Mouse (Mus musculus) liver, embryonic 14.5 days (tissue): ENCODE measurements around the gene Mrpl21. TPM values are rescaled to one million over a fixed set of nuclear protein-coding genes. Genes with fewer than 3 reads are reported as not detected.
A peak's percentile ranks its signal among the peaks of the same experiment; 100 is the strongest.

Source experiments
- ATAC-seq: fragments of 200-750 bp; cut with Nextera tagmentation; 2 replicates; pipeline ENCODE4 v1.8.0; 2017; ENCODE audit warnings: moderate number of reproducible peaks, mild to moderate bottlenecking, moderate library complexity; ENCODE audit not compliant: insufficient read depth
- DNase-seq, 3 experiments: peaks; one replicate each; pipeline ENCODE4 v3.0.0-alpha.2; 2012 to 2013; ENCODE audit warnings: low read depth in 3 of 3, low spot score in 3 of 3
- H3K27ac ChIP-seq: fragments of 300-500 bp; sonication (generic); 2 replicates; pipeline ENCODE4 v1.5.1; 2014; ENCODE audit warnings: moderate library complexity, mild to moderate bottlenecking, control low read depth, inconsistent platforms
- H3K27me3 ChIP-seq: fragments of 300-500 bp; sonication (generic); 2 replicates; pipeline ENCODE4 v1.6.1; 2014; ENCODE audit warnings: mild to moderate bottlenecking, low read length, moderate library complexity; ENCODE audit not compliant: control insufficient read depth, insufficient read depth
- H3K36me3 ChIP-seq: fragments of 300-500 bp; sonication (generic); replicated peaks from 2 replicates; pipeline ENCODE4 v1.6.1; 2014; ENCODE audit warnings: low read depth; ENCODE audit not compliant: control insufficient read depth, insufficient read depth
- H3K4me1 ChIP-seq, 2 experiments: fragments of 200-500 bp in 1 of 2; fragments of 300-500 bp in 1 of 2; sonication (generic) in 1 of 2; replicated peaks; 2 replicates each; pipeline ENCODE4 v1.6.1; 2012 to 2014; ENCODE audit warnings: antibody characterized with exemption in 1 of 2, inconsistent platforms in 1 of 2, low read length in 1 of 2; ENCODE audit not compliant: control insufficient read depth in 2 of 2, insufficient read depth in 2 of 2
- H3K4me2 ChIP-seq: fragments of 300-500 bp; sonication (generic); 2 replicates; pipeline ENCODE4 v1.6.1; 2014; ENCODE audit warnings: low read depth, mild to moderate bottlenecking, control low read depth, moderate library complexity
- H3K4me3 ChIP-seq, 2 experiments: fragments of 200-500 bp in 1 of 2; fragments of 300-500 bp in 1 of 2; sonication (generic) in 1 of 2; 2 replicates each; pipeline ENCODE4 v1.5.1; 2012 to 2014; ENCODE audit warnings: low read depth in 2 of 2, low read length in 2 of 2, mild to moderate bottlenecking in 2 of 2, control low read depth in 1 of 2, inconsistent platforms in 1 of 2, moderate library complexity in 1 of 2; ENCODE audit not compliant: insufficient read depth in 1 of 2
- H3K9ac ChIP-seq: fragments of 300-500 bp; sonication (generic); replicated peaks from 2 replicates; pipeline ENCODE4 v1.6.1; 2014; ENCODE audit warnings: mild to moderate bottlenecking, control low read depth, moderate library complexity
- H3K9me3 ChIP-seq: fragments of 300-500 bp; sonication (generic); 2 replicates; pipeline ENCODE4 v1.6.1; 2016; ENCODE audit warnings: low read length, mixed read lengths; ENCODE audit not compliant: control insufficient read depth
- CTCF ChIP-seq: IDR thresholded peaks from 2 replicates; pipeline ENCODE4 v1.5.1; 2016; ENCODE audit warnings: antibody characterized with exemption, low read depth, control low read depth
- EP300 ChIP-seq: IDR thresholded peaks from 2 replicates; pipeline ENCODE4 v1.6.1; 2016; ENCODE audit warnings: antibody characterized with exemption, low read depth
- WGBS: fragments of 180-500 bp; shearing (Covaris S2); extraction: QIAGEN DNeasy Blood & Tissue Kit; methylation state at CpG from one replicate; pipeline ENCODE4 v1.1.7; 2014; ENCODE audit not compliant: insufficient replicate concordance; 5-methylcytosine and 5-hydroxymethylcytosine counted together
- polyA plus RNA-seq, 2 experiments: library from polyadenylated mRNA; depleted of rRNA in 1 of 2; stranded (reverse) in 1 of 2; unstranded in 1 of 2; fragments of >200 nt; fragmentation: Nextera tagmentation in 1 of 2; extraction: Ambion mirVana in 1 of 2; gene quantifications; 2 replicates each; pipeline versions ENCODE4 v1.2.1 to v1.2.3; 2012 to 2014

Gene Mrpl21
- polyA plus RNA-seq, 2 experiments: 36.2 to 67.9 TPM

DNA sequence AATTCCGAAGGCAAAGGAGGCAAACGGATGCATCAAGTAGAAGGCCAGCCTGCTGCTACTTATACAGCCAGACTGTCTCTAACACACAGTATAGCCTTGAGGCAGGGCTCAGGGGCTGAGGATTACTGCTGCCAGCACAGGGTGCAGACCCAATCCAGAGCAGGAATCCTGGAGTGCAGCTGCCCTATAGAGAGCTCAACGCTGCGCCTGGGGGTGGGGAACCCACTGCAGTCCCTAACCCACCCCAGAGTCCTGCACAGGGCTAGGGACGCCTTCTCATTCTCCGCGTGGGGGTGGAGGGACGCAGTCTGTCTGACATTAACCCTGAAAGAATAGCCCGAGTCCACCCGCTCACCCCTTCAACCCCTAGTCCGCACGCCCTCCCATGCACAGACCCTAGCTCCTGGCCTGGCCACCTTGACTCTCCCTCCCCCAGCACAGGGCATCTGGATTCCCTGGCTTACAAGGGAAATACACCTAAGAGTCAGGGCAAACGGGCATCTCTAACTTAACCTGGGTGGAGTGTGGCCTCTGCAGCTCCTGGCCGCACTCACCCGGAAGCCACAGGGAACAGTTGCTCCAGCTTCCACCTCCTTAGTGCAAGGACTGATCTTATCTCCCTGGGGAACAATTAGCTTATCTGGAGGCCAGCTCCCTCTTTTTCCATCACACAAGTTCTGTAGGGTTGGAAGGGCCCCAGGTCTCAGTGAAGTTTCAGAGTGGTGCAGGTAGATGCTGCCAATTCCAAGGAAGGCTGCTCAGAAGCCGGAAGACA, 24.7 kb downstream of the Mrpl21 start:
- ATAC-seq: no peak

GRCm38 (mm10) chr19:3319341-3319740, 36.6 kb downstream of the Mrpl21 start:
- Histone ChIP-seq H3K27me3 (no peaks in the 10 kb centered on the region), H3K9ac (no peak overlapping the region), H3K36me3 (no peaks in the 10 kb centered on the region), H3K4me3 (no peak overlapping the region), H3K4me2 (no peak overlapping the region), H3K9me3 (no peaks in the 10 kb centered on the region), H3K27ac (no peak overlapping the region), H3K4me1 (peaks cover 3 to 22% of the 10 kb centered on the region in 2 experiments; a peak in 3 of 4 replicates)
- no peak for TF ChIP-seq EP300
- no peak for TF ChIP-seq CTCF
- DNase-seq (no peak), ATAC-seq (no peak)
- 76% methylated on average over 2 of the region's 2 CpGs for WGBS

More for the DNA sequence above, 24.7 kb downstream of the Mrpl21 start:
- H3K27me3 ChIP-seq: no peaks in the 10 kb centered on the region
- no peak overlapping the region for H3K4me2 ChIP-seq
- no peak for DNase-seq
- H3K4me3 ChIP-seq: no peak overlapping the region
- no peak for TF ChIP-seq CTCF
- TF ChIP-seq EP300: no peak
- 59% methylated on average over 16 of the region's 16 CpGs for WGBS
- no peaks in the 10 kb centered on the region for H3K36me3 ChIP-seq
- no peak overlapping the region for H3K27ac ChIP-seq
- no peak overlapping the region for H3K9ac ChIP-seq
- no peaks in the 10 kb centered on the region for H3K9me3 ChIP-seq
- H3K4me1 ChIP-seq: no peaks in the 10 kb centered on the region

GRCm38 (mm10) chr19:3320086-3320485, 37.4 kb downstream of the Mrpl21 start:
- DNase-seq (no peak), ATAC-seq (no peak)
- Histone ChIP-seq H3K27me3 (no peaks in the 10 kb centered on the region), H3K4me2 (0 out of 2 replicates have a peak overlapping the region, but pooled peaks have one; percentile 13), H3K9me3 (no peaks in the 10 kb centered on the region), H3K9ac (no peak overlapping the region), H3K4me3 (no peak overlapping the region), H3K4me1 (peaks cover 9 to 27% of the 10 kb centered on the region in 2 experiments), H3K36me3 (no peaks in the 10 kb centered on the region), H3K27ac (no peak overlapping the region)
- TF ChIP-seq CTCF (no peak), EP300 (no peak)
- WGBS: 56% methylated on average over 7 of the region's 7 CpGs

DNA sequence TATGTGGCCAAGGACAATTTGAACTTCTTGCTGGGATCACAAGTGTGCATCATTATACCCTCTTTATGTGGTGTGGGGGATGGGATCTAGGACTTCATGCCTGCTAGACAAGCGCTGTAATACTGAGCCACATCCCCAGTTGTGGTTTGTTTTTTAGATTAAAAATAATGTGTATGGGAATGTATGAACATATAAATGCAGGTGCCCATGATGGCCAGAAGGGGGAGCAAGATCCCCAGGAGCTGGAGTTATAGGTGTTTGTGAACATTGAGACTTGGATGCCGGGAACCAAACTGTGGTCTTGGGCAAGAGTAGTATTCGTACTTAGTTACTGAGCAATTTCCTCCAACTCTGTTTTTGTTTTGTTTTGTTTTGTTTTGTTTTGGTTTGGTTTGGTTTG, 38.1 kb downstream of the Mrpl21 start:
- DNase-seq (no peak), ATAC-seq (no peak)
- H3K36me3 ChIP-seq: no peaks in the 10 kb centered on the region
- H3K4me2 ChIP-seq: no peak overlapping the region
- no peak overlapping the region for H3K9ac ChIP-seq
- no peak for TF ChIP-seq EP300
- peak; percentile 74 for TF ChIP-seq CTCF
- H3K27ac ChIP-seq: no peak overlapping the region
- H3K9me3 ChIP-seq: no peaks in the 10 kb centered on the region
- no peak overlapping the region for H3K4me3 ChIP-seq
- 63% methylated on average over 3 of the region's 3 CpGs for WGBS
- H3K27me3 ChIP-seq: no peaks in the 10 kb centered on the region
- H3K4me1 ChIP-seq: peaks cover 11 to 30% of the 10 kb centered on the region in 2 experiments

- Histone ChIP-seq H3K4me1 (peaks cover 16 to 38% of the 10 kb centered on the region in 2 experiments), H3K27ac (no peak overlapping the region), H3K4me3 (peak overlapping the region; percentile 63 to 68), H3K27me3 (no peaks in the 10 kb centered on the region), H3K36me3 (no peaks in the 10 kb centered on the region), H3K4me2 (peak overlapping the region; percentile 94), H3K9me3 (no peaks in the 10 kb centered on the region), H3K9ac (peak overlapping the region; percentile 53)
- 9% methylated on average over 11 of the region's 11 CpGs for WGBS
- ATAC-seq (no peak), DNase-seq (no peak)
- TF ChIP-seq EP300: no peak
- TF ChIP-seq CTCF: peak; percentile 18; the same call in 1 of the 2 replicates
These were observed 38.9 kb downstream of the Mrpl21 start for GRCm38 (mm10) chr19:3321617-3322016.
